Mouse (Mus musculus): ENCODE measurements around the gene Brsk1. TPM values are rescaled to one million over a fixed set of nuclear protein-coding genes. Genes with fewer than 3 reads are reported as not detected.

Brsk1 gene
- polyA plus RNA-seq, 1 experiment from 2014 or later, result not detected

GRCm38 (mm10) chr7:4712594-4712993 is 22.2 kb downstream of the Brsk1 start:
- Histone ChIP-seq H3K27ac (ENCODE audit: low read depth) (no peak overlapping the region), H3K9me3 (ENCODE audit: low read length) (no peaks in the 10 kb centered on the region), H3K27me3 (ENCODE audit: insufficient read depth, low read length) (no peaks in the 10 kb centered on the region), H3K4me2 (ENCODE audit: low read depth, low read length) (no peak overlapping the region), H3K4me1 (ENCODE audit: insufficient read depth) (no peaks in the 10 kb centered on the region), H3K9ac (replicated peaks) (no peak overlapping the region), H3K4me3 (ENCODE audit: low read depth, low read length) (no peak overlapping the region), H3K36me3 (replicated peaks; ENCODE audit: insufficient read depth, low read length) (no peaks in the 10 kb centered on the region)
- TF ChIP-seq EP300 (IDR thresholded peaks at IDR 0.05; ENCODE audit: low read depth) (no peak), CTCF (IDR thresholded peaks at IDR 0.05; ENCODE audit: low read depth) (peak; percentile 55)
- WGBS (ENCODE audit: insufficient replicate concordance), result 64% methylated on average over 3 of the region's 3 CpGs
- no peak for DNase-seq
- ATAC-seq, result no peak

- Histone ChIP-seq H3K27ac (ENCODE audit: low read depth) (no peak overlapping the region), H3K36me3 (replicated peaks; ENCODE audit: insufficient read depth, low read length) (no peaks in the 10 kb centered on the region), H3K4me1 (ENCODE audit: insufficient read depth) (0 out of 2 replicates have a peak, but pooled peaks cover 2% of the 10 kb centered on the region), H3K9ac (replicated peaks) (no peak overlapping the region), H3K4me2 (ENCODE audit: low read depth, low read length) (no peak overlapping the region), H3K4me3 (ENCODE audit: low read depth, low read length) (no peak overlapping the region), H3K9me3 (ENCODE audit: low read length) (no peaks in the 10 kb centered on the region), H3K27me3 (ENCODE audit: insufficient read depth, low read length) (no peaks in the 10 kb centered on the region)
- DNase-seq (no peak), ATAC-seq (no peak)
- TF ChIP-seq CTCF (IDR thresholded peaks at IDR 0.05; ENCODE audit: low read depth), result no peak
- no peak for TF ChIP-seq EP300 (IDR thresholded peaks at IDR 0.05; ENCODE audit: low read depth)
- WGBS (ENCODE audit: insufficient replicate concordance), result 55% methylated on average over 6 of the region's 6 CpGs
Measured at GRCm38 (mm10) chr7:4716955-4717354, 26.6 kb downstream of the Brsk1 start.

GRCm38 (mm10) chr7:4719276-4719675 is 28.9 kb downstream of the Brsk1 start:
- Histone ChIP-seq H3K27me3 (ENCODE audit: insufficient read depth, low read length) (no peaks in the 10 kb centered on the region), H3K4me1 (ENCODE audit: insufficient read depth) (peaks cover 6% of the 10 kb centered on the region; the same call in 1 of the 2 replicates), H3K27ac (ENCODE audit: low read depth) (no peak overlapping the region), H3K4me3 (ENCODE audit: low read depth, low read length) (no peak overlapping the region), H3K9me3 (ENCODE audit: low read length) (no peaks in the 10 kb centered on the region), H3K4me2 (ENCODE audit: low read depth, low read length) (no peak overlapping the region), H3K9ac (replicated peaks) (no peak overlapping the region), H3K36me3 (replicated peaks; ENCODE audit: insufficient read depth, low read length) (no peaks in the 10 kb centered on the region)
- TF ChIP-seq CTCF (IDR thresholded peaks at IDR 0.05; ENCODE audit: low read depth), result no peak
- no peak for TF ChIP-seq EP300 (IDR thresholded peaks at IDR 0.05; ENCODE audit: low read depth)
- DNase-seq (no peak), ATAC-seq (no peak)
- 84% methylated on average over 3 of the region's 3 CpGs for whole genome bisulfite sequencing (ENCODE audit: insufficient replicate concordance)

GRCm38 (mm10) chr7:4723508-4723907 is 33.1 kb downstream of the Brsk1 start:
- WGBS (ENCODE audit: insufficient replicate concordance), result 32% methylated on average over 12 of the region's 12 CpGs
- ATAC-seq, result no peak; the same call in 1 of the 2 replicates
- peaks cover 13% of the 10 kb centered on the region for H3K4me1 ChIP-seq (ENCODE audit: insufficient read depth)
- peak; percentile 34 for DNase-seq
- H3K27me3 ChIP-seq (ENCODE audit: insufficient read depth, low read length), result no peaks in the 10 kb centered on the region
- peak overlapping the region; percentile 29; the same call in 1 of the 2 replicates for H3K4me3 ChIP-seq (ENCODE audit: low read depth, low read length)
- no peaks in the 10 kb centered on the region for H3K9me3 ChIP-seq (ENCODE audit: low read length)
- H3K9ac ChIP-seq (replicated peaks), result 0 out of 2 replicates have a peak overlapping the region, but pooled peaks have one; percentile 3
- TF ChIP-seq EP300 (IDR thresholded peaks at IDR 0.05; ENCODE audit: low read depth) (no peak), CTCF (IDR thresholded peaks at IDR 0.05; ENCODE audit: low read depth) (no peak)
- peak overlapping the region; percentile 60 for H3K4me2 ChIP-seq (ENCODE audit: low read depth, low read length)
- no peaks in the 10 kb centered on the region for H3K36me3 ChIP-seq (replicated peaks; ENCODE audit: insufficient read depth, low read length)
- no peak overlapping the region for H3K27ac ChIP-seq (ENCODE audit: low read depth)

GRCm38 (mm10) chr7:4724359-4724758 is 34.0 kb downstream of the Brsk1 start:
- Histone ChIP-seq H3K36me3 (replicated peaks; ENCODE audit: insufficient read depth, low read length) (no peaks in the 10 kb centered on the region), H3K9me3 (ENCODE audit: low read length) (no peaks in the 10 kb centered on the region), H3K27ac (ENCODE audit: low read depth) (peak overlapping the region; percentile 67), H3K27me3 (ENCODE audit: insufficient read depth, low read length) (no peaks in the 10 kb centered on the region), H3K9ac (replicated peaks) (no peak overlapping the region), H3K4me3 (ENCODE audit: low read depth, low read length) (peak overlapping the region; percentile 29), H3K4me1 (ENCODE audit: insufficient read depth) (peaks cover 13% of the 10 kb centered on the region), H3K4me2 (ENCODE audit: low read depth, low read length) (peak overlapping the region; percentile 60)
- DNase-seq, result no peak
- 7% methylated on average over 3 of the region's 3 CpGs for WGBS (ENCODE audit: insufficient replicate concordance)
- no peak for TF ChIP-seq EP300 (IDR thresholded peaks at IDR 0.05; ENCODE audit: low read depth)
- no peak for TF ChIP-seq CTCF (IDR thresholded peaks at IDR 0.05; ENCODE audit: low read depth)
- peak; percentile 44 for ATAC-seq

GRCm38 (mm10) chr7:4725169-4725568 is 34.8 kb downstream of the Brsk1 start, which contains the start of gene Tmem150b:
Tmem150b (minus strand) TSS chr7:4725249.
- Histone ChIP-seq H3K4me3 (ENCODE audit: low read depth, low read length) (peak within 1 kb of the TSS; percentile 29), H3K9ac (replicated peaks) (no peak within 1 kb of the TSS), H3K4me2 (ENCODE audit: low read depth, low read length) (peak within 1 kb of the TSS; percentile 60), H3K27ac (ENCODE audit: low read depth) (peak within 1 kb of the TSS; percentile 67), H3K36me3 (replicated peaks; ENCODE audit: insufficient read depth, low read length) (no peaks in the 10 kb centered on the region), H3K9me3 (ENCODE audit: low read length) (no peaks in the 10 kb centered on the region), H3K27me3 (ENCODE audit: insufficient read depth, low read length) (no peaks in the 10 kb centered on the region), H3K4me1 (ENCODE audit: insufficient read depth) (peaks cover 11% of the 10 kb centered on the region)
- no peak for DNase-seq
- no peak for ATAC-seq
- 26% methylated on average over 7 of the region's 7 CpGs for WGBS (ENCODE audit: insufficient replicate concordance)
- no peak for TF ChIP-seq CTCF (IDR thresholded peaks at IDR 0.05; ENCODE audit: low read depth)
- no peak for TF ChIP-seq EP300 (IDR thresholded peaks at IDR 0.05; ENCODE audit: low read depth)
